Mouse (Mus musculus) MEL (cell line): ENCODE measurements around the gene Ndufs1.

Source experiments
- CHD2 ChIP-seq: IDR thresholded peaks from 2 replicates; pipeline ENCODE4 v1.6.1; 2011; ENCODE audit warnings: low read length, improper control_type of control experiment
- CTCF ChIP-seq, 3 experiments: IDR thresholded peaks in 2 of 3; conservative IDR thresholded peaks in 1 of 3; 2 replicates each; pipeline ENCODE4 v1.5.1; 2011 to 2012; ENCODE audit warnings: low read length in 3 of 3, low read depth in 2 of 3, mild to moderate bottlenecking in 2 of 3, improper control_type of control experiment in 1 of 3, inconsistent platforms in 1 of 3, mixed read lengths in 1 of 3, moderate library complexity in 1 of 3; ENCODE audit not compliant: control insufficient read depth in 1 of 3, insufficient read depth in 1 of 3, poor library complexity in 1 of 3, severe bottlenecking in 1 of 3
- E2F4 ChIP-seq: IDR thresholded peaks from 2 replicates; pipeline ENCODE4 v1.6.1; 2011; ENCODE audit warnings: low read depth, low read length, improper control_type of control experiment, borderline replicate concordance
- EP300 ChIP-seq, 2 experiments: IDR thresholded peaks; 2 replicates each; pipeline ENCODE4 v1.6.1; 2011; ENCODE audit warnings: improper control_type of control experiment in 2 of 2, low read length in 2 of 2, low read depth in 1 of 2, mild to moderate bottlenecking in 1 of 2
- KAT2A ChIP-seq: conservative IDR thresholded peaks from 2 replicates; pipeline ENCODE4 v1.6.1; 2012; ENCODE audit warnings: low read depth, low read length, improper control_type of control experiment, inconsistent platforms
- MAX ChIP-seq: IDR thresholded peaks from 2 replicates; pipeline ENCODE4 v1.6.1; 2011; ENCODE audit warnings: low read length, improper control_type of control experiment
- MYC ChIP-seq: IDR thresholded peaks from 2 replicates; pipeline ENCODE4 v1.6.1; 2011; ENCODE audit warnings: low read depth, mild to moderate bottlenecking, low read length, improper control_type of control experiment, moderate library complexity
- POLR2A ChIP-seq, 2 experiments: IDR thresholded peaks; 2 replicates each; pipeline ENCODE4 v1.6.1; 2011 to 2012; ENCODE audit warnings: low read length in 2 of 2, mild to moderate bottlenecking in 2 of 2, control low read depth in 1 of 2, improper control_type of control experiment in 1 of 2, low read depth in 1 of 2, moderate library complexity in 1 of 2; ENCODE audit not compliant: control insufficient read depth in 1 of 2, insufficient read depth in 1 of 2, poor library complexity in 1 of 2
- USF2 ChIP-seq, 2 experiments: IDR thresholded peaks; 2 replicates each; pipeline ENCODE4 v1.6.1; 2011 to 2012; ENCODE audit warnings: improper control_type of control experiment in 2 of 2, low read length in 2 of 2, borderline replicate concordance in 1 of 2, inconsistent platforms in 1 of 2, low read depth in 1 of 2, mild to moderate bottlenecking in 1 of 2; ENCODE audit not compliant: insufficient read depth in 1 of 2
- ZNF384 ChIP-seq: IDR thresholded peaks from 2 replicates; pipeline ENCODE4 v1.6.1; 2012; ENCODE audit warnings: low read depth, mild to moderate bottlenecking, inconsistent platforms, low read length, improper control_type of control experiment

DNA sequence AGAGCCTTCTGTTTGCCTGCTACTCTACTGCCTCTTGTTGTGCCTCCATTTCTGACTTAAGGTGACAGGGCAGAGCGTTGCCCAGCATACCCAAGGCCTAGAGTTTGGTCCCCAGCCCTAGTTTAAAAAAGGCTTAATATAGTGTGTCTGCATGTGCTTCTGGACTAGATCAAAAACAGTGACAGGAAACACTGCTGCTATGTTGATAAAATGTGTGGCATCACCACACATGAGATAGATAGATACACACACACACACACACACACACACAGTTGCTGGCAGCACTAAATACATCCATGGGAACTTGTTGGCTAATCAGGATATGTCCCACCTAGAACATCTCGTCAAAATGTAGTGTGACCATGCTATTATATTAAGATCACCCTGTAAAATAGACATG is 56.3 kb downstream of the Ndufs1 start:
- TF ChIP-seq CTCF (IDR thresholded peaks at IDR 0.05 in 2 of 3, conservative IDR thresholded peaks at IDR 0.05 in 1 of 3; ENCODE audit: control insufficient read depth in 1 of 3, insufficient read depth in 1 of 3, low read depth in 2 of 3, low read length in 3 of 3, poor library complexity in 1 of 3, severe bottlenecking in 1 of 3) = no peak
- TF ChIP-seq POLR2A (IDR thresholded peaks at IDR 0.05; ENCODE audit: control insufficient read depth in 1 of 2, insufficient read depth in 1 of 2, low read depth in 1 of 2, low read length in 2 of 2, poor library complexity in 1 of 2) = no peak
- TF ChIP-seq MYC = peak; percentile 79
- TF ChIP-seq MAX = no peak; the same call in 1 of the 2 replicates
- no peak for TF ChIP-seq USF2 (IDR thresholded peaks at IDR 0.05; ENCODE audit: borderline replicate concordance in 1 of 2, insufficient read depth in 1 of 2, low read depth in 1 of 2, low read length in 2 of 2)
- no peak for TF ChIP-seq E2F4
- no peak for TF ChIP-seq ZNF384
- TF ChIP-seq EP300 (IDR thresholded peaks at IDR 0.05; ENCODE audit: low read depth in 1 of 2, low read length in 2 of 2) = peak; percentile 77 to 86
- TF ChIP-seq KAT2A = 0 out of 2 replicates have a peak, but pooled peaks have one; percentile 33
- TF ChIP-seq CHD2 = no peak
